ENCODE assay signal across 39 mouse cellular contexts in the genomic region with DNA sequence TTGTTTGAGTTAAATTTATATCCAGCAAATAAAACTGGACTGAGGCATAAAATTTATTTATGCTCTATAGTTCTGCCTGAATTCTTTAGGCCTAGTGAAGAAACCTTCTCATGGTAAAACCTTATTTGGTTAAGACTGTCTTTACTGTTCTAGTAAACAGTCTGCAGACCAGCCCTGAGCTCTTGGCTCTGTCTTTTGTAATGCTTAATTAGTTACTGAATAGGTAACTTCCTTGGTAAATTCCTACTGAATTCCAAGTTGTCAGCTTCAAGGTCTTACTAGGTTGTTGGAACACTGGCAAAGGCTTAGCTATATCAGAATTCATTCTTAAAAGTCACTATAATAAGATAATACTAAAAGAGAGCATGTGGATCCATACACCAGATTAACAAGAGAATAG. TPM values are rescaled to one million over a fixed set of nuclear protein-coding genes. Genes with fewer than 3 reads are reported as not detected.
"Had no signal": no experiment of that assay in that cellular context is flagged by ENCODE, and none has a peak within 500 bp of the region (broad histone marks: within the 10 kb centered on the region; RNA-seq: fewer than 3 reads in every experiment).

No protein-coding gene starts in this region.

- H3K27me3 ChIP-seq: heart, embryonic 13.5 days; heart, embryonic 15.5 days; hindbrain, embryonic 13.5 days; hindbrain, embryonic 15.5 days; intestine, embryonic 15.5 days; kidney, embryonic 15.5 days; limb, embryonic 12.5 days; liver, embryonic 13.5 days; liver, embryonic 15.5 days had no signal

- H3K4me1 ChIP-seq: heart, embryonic 13.5 days; heart, embryonic 15.5 days; hindbrain, embryonic 13.5 days; hindbrain, embryonic 15.5 days; intestine, embryonic 15.5 days; kidney, embryonic 15.5 days; limb, embryonic 10.5 days; limb, embryonic 12.5 days; liver, embryonic 13.5 days; liver, embryonic 15.5 days had no signal

- H3K27ac ChIP-seq: heart, adult 2 months; heart, embryonic 13.5 days; heart, embryonic 15.5 days; hindbrain, embryonic 13.5 days; hindbrain, embryonic 15.5 days; hindbrain, postnatal 0 days; intestine, embryonic 15.5 days; kidney, embryonic 15.5 days; kidney, postnatal 0 days; layer of hippocampus, adult 2 months; left cerebral cortex, adult 2 months; limb, embryonic 10.5 days; limb, embryonic 12.5 days; liver, embryonic 13.5 days; liver, embryonic 15.5 days had no signal

- H3K9ac ChIP-seq: heart, embryonic 13.5 days; heart, embryonic 15.5 days; hindbrain, embryonic 13.5 days; hindbrain, embryonic 15.5 days; intestine, embryonic 15.5 days; kidney, embryonic 15.5 days; limb, embryonic 12.5 days; liver, embryonic 13.5 days; liver, embryonic 15.5 days had no signal

- ATAC-seq: hindbrain, postnatal 0 days; intestine, embryonic 15.5 days; intestine, postnatal 0 days had no signal

- H3K4me3 ChIP-seq: heart, adult 2 months; heart, embryonic 13.5 days; heart, embryonic 15.5 days; hindbrain, embryonic 13.5 days; hindbrain, embryonic 15.5 days; intestine, embryonic 15.5 days; kidney, embryonic 15.5 days; layer of hippocampus, adult 2 months; left cerebral cortex, adult 2 months; limb, embryonic 10.5 days; limb, embryonic 12.5 days; liver, embryonic 13.5 days; liver, embryonic 15.5 days had no signal

- H3K9me3 ChIP-seq: heart, embryonic 15.5 days; hindbrain, embryonic 13.5 days; hindbrain, embryonic 15.5 days; intestine, embryonic 15.5 days; kidney, embryonic 15.5 days; limb, embryonic 10.5 days; limb, embryonic 12.5 days; liver, embryonic 13.5 days; liver, embryonic 15.5 days had no signal

- H3K4me2 ChIP-seq: heart, embryonic 11.5 days; heart, embryonic 13.5 days; heart, embryonic 15.5 days; hindbrain, embryonic 13.5 days; hindbrain, embryonic 15.5 days; intestine, embryonic 15.5 days; kidney, embryonic 15.5 days; limb, embryonic 12.5 days; liver, embryonic 11.5 days; liver, embryonic 13.5 days; liver, embryonic 15.5 days had no signal

- DNase-seq: gastrocnemius, postnatal 14 days; gastrocnemius, postnatal 36 days; heart, adult 11 months; heart, adult 2 months; heart, postnatal 14 days; heart, postnatal 36 days; kidney, adult 18-20 months; kidney, adult 8-10 months; kidney, postnatal 14 days; kidney, postnatal 36 days; liver; liver, embryonic 13.5 days had no signal

- H3K36me3 ChIP-seq: heart, embryonic 13.5 days; heart, embryonic 15.5 days; hindbrain, embryonic 13.5 days; hindbrain, embryonic 15.5 days; intestine, embryonic 15.5 days; kidney, embryonic 15.5 days; limb, embryonic 10.5 days; limb, embryonic 12.5 days; liver, embryonic 13.5 days; liver, embryonic 15.5 days had no signal

RNA-seq across cellular contexts. Expression of a gene that starts 53.3 kb away (rescaled TPM):
- total RNA-seq: gastrocnemius, adult 18-20 months; gastrocnemius, adult 8-10 months; gastrocnemius, postnatal 14 days; gastrocnemius, postnatal 36 days; heart, adult 2 months; heart, postnatal 14 days; heart, postnatal 36 days; hematopoietic stem cell, adult 5-6 weeks; hindbrain, postnatal 0 days; layer of hippocampus, adult 2 months; layer of hippocampus, postnatal 10 days; layer of hippocampus, postnatal 25 days; left cerebral cortex, adult 2 months; left cerebral cortex, postnatal 14 days; left cerebral cortex, postnatal 36 days had no signal
- polyA plus RNA-seq: gonadal fat pad, adult 2 months; heart, adult 2 months; heart, embryonic 11.5 days; heart, embryonic 13.5 days; heart, embryonic 15.5 days; heart, postnatal 0 days; hindbrain, embryonic 11.5 days; hindbrain, embryonic 13.5 days; hindbrain, embryonic 15.5 days; hindbrain, postnatal 0 days; intestine, embryonic 15.5 days; intestine, postnatal 0 days; kidney, embryonic 15.5 days; kidney, postnatal 0 days; limb, embryonic 10.5 days; limb, embryonic 12.5 days; limb, embryonic 14.5 days; liver, embryonic 11.5 days; liver, embryonic 13.5 days; liver, embryonic 15.5 days had no signal
